30 mouse cellular contexts compared by ENCODE assay signal in genomic region chr13:31828446-31828845, GRCm38 (mm10). TPM values are rescaled to one million over a fixed set of nuclear protein-coding genes. Genes with fewer than 3 reads are reported as not detected.
"Had no signal": no experiment of that assay in that cellular context is flagged by ENCODE, and none has a peak within 500 bp of the region (broad histone marks: within the 10 kb centered on the region; RNA-seq: fewer than 3 reads in every experiment).

No protein-coding gene starts in this region.

- H3K9me3 ChIP-seq: embryonic facial prominence, embryonic 10.5 days; embryonic facial prominence, embryonic 12.5 days; embryonic facial prominence, embryonic 13.5 days; embryonic facial prominence, embryonic 15.5 days; forebrain, embryonic 10.5 days; forebrain, embryonic 12.5 days; forebrain, embryonic 13.5 days; forebrain, embryonic 15.5 days had no signal

- H3K36me3 ChIP-seq: embryonic facial prominence, embryonic 10.5 days; embryonic facial prominence, embryonic 12.5 days; embryonic facial prominence, embryonic 13.5 days; embryonic facial prominence, embryonic 15.5 days; forebrain, embryonic 10.5 days; forebrain, embryonic 12.5 days; forebrain, embryonic 15.5 days had no signal

- H3K9ac ChIP-seq: embryonic facial prominence, embryonic 12.5 days; embryonic facial prominence, embryonic 13.5 days; embryonic facial prominence, embryonic 15.5 days; forebrain, embryonic 12.5 days; forebrain, embryonic 13.5 days; forebrain, embryonic 15.5 days; forebrain, postnatal 0 days had no signal

- H3K27ac ChIP-seq: embryonic facial prominence, embryonic 10.5 days; embryonic facial prominence, embryonic 12.5 days; embryonic facial prominence, embryonic 13.5 days; embryonic facial prominence, embryonic 15.5 days; forebrain, embryonic 10.5 days; forebrain, embryonic 12.5 days; forebrain, embryonic 13.5 days; forebrain, embryonic 15.5 days; gastrocnemius, adult 2 months; heart, adult 2 months had no signal

- DNase-seq: cerebellum, adult 2 months; cerebellum, adult 8-10 months; cerebellum, adult 9-10 months; cerebellum, adult 9-11 months; cerebellum, postnatal 10 days; cerebellum, postnatal 14 days; cerebellum, postnatal 25 days; cerebellum, postnatal 36 days; embryo, embryonic 11 days; forebrain, postnatal 0 days; gastrocnemius, adult 2 months; gastrocnemius, postnatal 10 days; gastrocnemius, postnatal 14 days; gastrocnemius, postnatal 36 days; heart, adult 11 months; heart, adult 18-20 months; heart, adult 2 months had no signal

- H3K4me3 ChIP-seq: embryonic facial prominence, embryonic 10.5 days; embryonic facial prominence, embryonic 12.5 days; embryonic facial prominence, embryonic 13.5 days; embryonic facial prominence, embryonic 15.5 days; erythroblast, embryonic 14.5 days; forebrain, embryonic 10.5 days; forebrain, embryonic 12.5 days; forebrain, embryonic 13.5 days; forebrain, embryonic 15.5 days; gastrocnemius, adult 2 months; heart, adult 2 months had no signal

- H3K4me2 ChIP-seq: embryonic facial prominence, embryonic 12.5 days; embryonic facial prominence, embryonic 13.5 days; embryonic facial prominence, embryonic 15.5 days; forebrain, embryonic 12.5 days; forebrain, embryonic 13.5 days; forebrain, embryonic 15.5 days had no signal

- H3K4me1 ChIP-seq: embryonic facial prominence, embryonic 15.5 days; forebrain, embryonic 12.5 days; forebrain, embryonic 13.5 days; forebrain, embryonic 15.5 days had no signal

- ATAC-seq: forebrain, embryonic 13.5 days; forebrain, embryonic 14.5 days; forebrain, embryonic 15.5 days; forebrain, embryonic 16.5 days; forebrain, postnatal 0 days had no signal

- H3K27me3 ChIP-seq: embryonic facial prominence, embryonic 15.5 days; forebrain, embryonic 15.5 days had no signal

RNA-seq across cellular contexts. Expression of gene Foxc1, which starts 22.0 kb away (rescaled TPM):
- total RNA-seq: common myeloid progenitor, adult 5-6 weeks; granulocyte monocyte progenitor cell, adult 5-6 weeks had no signal
- polyA plus RNA-seq: erythroblast, embryonic 14.5 days had no signal
